Mouse (Mus musculus) thymus, adult 18-20 months (tissue): ENCODE measurements around the gene Nmur1.
"Not testable (repeated sequence)": the region's sequence is repeated elsewhere in the genome, so short reads cannot be mapped to it uniquely, and the experiment has no call there.

ENCODE experiments used
- DNase-seq, 2 experiments: peaks; one replicate each; pipeline ENCODE4 v3.0.0; 2022; ENCODE audit warnings: mixed read lengths in 2 of 2

Nmur1 gene

DNA sequence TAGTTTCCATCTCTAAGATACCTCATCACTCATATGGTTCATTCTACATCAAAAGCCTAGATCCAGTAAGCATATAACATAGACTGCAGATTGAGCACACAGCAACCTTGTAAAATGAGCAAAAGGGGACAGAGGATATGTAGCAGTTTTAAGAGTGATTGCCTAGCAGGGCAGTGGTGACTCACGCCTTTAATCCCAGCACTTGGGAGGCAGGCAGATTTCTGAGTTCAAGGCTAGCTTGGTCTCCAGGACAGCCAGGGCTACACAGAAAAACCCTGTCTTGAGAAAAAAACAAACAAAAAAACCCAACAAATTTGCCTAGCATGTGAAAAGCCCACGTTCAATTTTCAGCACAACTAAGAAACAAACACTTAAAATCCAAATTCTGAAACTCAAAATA is 71.8 kb downstream of the Nmur1 start:
- DNase-seq: no peak

DNA sequence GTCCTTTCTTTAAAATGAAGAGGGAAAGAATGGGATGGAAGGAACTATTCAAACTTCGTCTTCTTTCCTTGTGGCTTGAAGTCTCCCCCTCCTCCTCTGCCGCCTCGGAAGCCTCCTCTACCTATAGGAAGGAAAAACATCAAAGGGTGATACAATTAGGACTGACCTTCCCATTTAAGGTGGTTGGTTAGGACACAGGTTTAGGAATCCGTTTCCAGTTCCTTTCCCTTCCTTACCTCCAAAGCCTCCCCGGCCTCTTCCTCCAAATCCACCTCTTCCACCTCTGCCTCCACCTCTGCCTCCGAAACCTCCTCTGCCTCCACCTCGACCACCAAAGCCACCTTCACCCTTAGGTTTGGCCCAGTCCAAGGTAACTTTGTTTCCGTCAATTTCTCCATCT is 75.5 kb downstream of the Nmur1 start:
- DNase-seq: no peak

DNA sequence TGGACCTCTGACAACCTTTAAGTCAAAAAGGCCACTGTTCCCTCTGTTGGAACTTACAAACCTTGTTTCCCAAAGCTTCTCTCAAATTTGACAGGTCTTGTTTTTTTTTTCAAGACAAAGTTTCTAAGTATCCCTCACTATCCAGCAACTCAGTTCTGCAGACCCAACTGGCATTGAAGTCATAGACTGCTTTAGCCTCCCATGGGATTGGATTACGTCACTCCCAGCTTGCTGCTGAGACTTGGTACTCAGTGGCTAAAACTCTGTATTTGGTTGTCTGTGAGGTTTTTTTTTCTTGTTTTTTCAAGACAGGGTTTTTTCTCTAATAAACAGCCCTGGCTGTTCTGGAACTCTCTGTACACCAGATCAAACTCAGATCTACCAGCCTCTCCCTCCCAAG is 76.3 kb downstream of the Nmur1 start:
- no peak for DNase-seq

DNA sequence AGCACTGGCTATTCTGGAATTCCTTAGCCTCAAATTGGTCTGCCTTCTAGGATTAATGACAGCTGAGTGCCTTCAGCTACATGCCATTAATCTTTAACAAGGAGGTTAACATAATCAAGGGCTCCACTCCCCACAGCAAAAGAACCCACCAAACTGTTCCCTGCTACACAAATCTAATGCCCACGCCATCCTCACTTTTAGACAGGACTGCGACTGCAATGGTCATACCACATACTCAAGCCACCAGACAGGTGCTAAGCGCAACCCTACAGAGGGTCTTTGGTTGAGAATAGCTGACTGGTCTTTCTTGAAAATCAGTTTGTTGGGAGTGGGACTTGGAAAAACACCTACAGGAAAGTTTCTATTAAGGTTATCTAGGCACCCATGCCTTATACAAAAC is 76.8 kb downstream of the Nmur1 start:
- no peak for DNase-seq

DNA sequence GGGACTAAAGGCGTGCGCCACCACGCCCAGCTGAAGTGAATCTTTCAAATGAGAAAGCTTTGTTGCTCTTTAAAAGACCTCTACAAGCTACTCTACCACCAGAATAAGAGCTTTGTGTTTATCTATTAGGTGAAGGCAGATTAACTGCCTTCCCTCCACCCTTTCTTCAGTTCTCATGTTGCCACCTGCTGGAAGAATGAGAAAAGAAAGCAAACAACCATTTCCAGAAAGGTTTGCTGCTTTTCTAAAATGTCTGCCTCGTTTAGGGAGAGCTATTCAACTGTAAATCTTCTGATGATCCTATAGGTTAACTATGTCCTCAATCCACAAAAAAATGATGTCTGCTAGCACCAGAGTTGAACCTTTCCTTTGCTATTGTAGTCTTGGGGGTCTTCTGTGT is 77.2 kb downstream of the Nmur1 start:
- no peak for DNase-seq

DNA sequence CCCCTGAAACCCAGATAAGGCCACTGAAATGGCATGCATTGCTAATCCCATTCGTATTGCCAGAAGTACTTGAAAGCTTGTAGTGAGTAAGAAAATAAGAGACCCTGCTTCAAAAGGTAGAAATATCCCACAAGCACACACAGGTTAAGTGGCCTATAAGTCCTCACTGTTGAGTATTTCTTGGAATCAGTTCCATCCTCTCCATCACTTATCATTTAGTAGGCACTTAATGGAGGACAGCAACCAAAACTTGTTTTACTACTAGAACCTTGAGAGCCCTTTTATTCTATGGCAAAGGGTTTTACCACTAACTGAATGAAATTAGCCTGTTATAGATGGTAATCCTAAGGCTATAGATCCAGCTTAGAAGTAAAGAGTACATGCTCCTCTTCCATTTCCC is 77.9 kb downstream of the Nmur1 start:
- DNase-seq: no peak

DNA sequence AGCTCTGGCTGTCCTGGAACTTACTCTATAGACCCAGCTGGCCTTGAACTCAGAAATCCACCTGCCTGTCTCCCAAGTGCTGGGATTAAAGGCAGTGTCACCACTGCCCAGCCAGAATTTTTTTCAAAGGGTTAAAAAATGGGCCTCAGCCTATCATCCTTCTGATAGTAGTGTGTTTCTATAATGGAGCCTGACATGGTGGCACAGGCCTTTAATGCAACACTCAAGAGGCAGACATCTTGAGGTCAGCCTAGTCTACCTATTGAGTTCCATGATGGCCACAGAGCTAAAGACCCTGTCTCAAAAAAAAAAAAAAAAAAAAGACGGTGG is 78.3 kb downstream of the Nmur1 start:
- DNase-seq: no peak

DNA sequence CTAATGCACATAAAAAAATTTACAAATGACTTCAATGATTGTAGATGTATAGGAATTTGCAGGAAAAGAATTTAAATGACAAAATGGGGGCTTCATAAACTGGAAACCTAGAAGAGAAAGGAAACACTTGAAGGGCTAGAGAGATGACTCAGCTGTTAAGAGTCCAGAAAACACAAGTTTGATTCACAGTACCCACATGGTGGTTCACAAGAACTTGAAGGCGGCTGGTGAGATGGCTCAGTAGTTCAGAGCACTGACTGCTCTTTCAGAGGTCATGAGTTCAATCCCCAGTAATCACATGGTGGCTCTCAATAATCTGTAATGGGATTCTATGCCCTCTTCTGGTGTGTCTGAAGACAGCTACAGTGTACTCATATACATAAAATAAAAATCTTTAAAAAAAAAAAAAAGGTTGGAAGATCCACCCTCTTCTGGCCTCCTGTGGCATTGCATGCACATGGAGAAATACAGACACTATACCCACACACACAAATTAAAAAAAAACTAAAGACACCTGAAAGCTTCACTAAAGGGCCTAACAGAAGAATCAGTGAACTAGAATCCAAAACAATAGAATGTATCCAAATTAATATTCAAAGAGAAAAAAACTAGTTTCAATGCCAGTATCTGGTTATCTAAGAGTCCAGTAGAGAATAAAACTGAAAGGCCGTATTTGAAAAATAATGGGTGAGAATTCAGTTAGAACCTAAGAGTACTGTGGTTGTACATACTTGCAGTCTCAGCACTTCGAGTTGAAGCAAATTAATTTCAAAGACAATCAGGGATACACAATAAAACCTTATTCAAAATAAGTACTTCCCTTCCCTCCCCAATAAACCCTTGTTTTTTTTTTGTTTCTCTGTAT is 78.9 kb downstream of the Nmur1 start:
- no peak for DNase-seq

DNA sequence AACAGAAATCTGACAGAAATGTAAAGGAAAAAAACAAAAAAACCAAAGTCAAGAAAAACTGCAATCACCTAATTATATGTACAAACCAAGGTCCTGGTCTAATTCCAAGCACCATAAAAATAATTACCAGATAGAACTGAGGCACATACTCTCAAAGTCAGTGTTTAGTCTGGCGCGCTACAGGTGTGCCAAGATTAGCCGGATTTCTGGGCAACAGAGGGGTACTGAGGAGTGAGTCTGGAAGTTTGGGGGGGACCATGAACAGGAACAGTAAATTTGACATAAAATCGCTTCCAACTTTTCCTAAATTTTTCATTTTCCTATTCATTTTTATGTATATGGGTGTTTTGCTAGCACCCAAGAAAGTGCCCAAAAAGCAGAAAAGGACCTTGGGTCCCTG is 80.1 kb downstream of the Nmur1 start:
- DNase-seq: no peak

DNA sequence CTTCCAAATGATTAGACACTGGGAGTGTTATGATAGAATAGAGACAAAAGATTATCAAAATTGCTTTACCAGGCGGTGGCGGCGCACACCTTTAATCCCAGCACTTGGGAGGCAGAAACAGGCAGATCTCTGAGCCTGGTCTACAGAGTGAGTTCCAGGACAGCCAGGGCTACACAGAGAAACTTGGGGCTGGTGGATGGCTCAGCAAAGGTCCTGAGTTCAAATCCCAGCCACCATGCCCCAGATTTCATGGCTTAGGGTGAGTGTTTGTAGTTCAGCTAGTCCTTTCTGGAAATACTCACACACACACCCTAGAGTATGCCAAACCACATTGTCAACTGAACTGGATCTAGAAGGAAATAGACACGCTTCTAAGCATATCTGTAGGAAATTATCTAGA is 81.0 kb downstream of the Nmur1 start:
- no peak for DNase-seq

DNA sequence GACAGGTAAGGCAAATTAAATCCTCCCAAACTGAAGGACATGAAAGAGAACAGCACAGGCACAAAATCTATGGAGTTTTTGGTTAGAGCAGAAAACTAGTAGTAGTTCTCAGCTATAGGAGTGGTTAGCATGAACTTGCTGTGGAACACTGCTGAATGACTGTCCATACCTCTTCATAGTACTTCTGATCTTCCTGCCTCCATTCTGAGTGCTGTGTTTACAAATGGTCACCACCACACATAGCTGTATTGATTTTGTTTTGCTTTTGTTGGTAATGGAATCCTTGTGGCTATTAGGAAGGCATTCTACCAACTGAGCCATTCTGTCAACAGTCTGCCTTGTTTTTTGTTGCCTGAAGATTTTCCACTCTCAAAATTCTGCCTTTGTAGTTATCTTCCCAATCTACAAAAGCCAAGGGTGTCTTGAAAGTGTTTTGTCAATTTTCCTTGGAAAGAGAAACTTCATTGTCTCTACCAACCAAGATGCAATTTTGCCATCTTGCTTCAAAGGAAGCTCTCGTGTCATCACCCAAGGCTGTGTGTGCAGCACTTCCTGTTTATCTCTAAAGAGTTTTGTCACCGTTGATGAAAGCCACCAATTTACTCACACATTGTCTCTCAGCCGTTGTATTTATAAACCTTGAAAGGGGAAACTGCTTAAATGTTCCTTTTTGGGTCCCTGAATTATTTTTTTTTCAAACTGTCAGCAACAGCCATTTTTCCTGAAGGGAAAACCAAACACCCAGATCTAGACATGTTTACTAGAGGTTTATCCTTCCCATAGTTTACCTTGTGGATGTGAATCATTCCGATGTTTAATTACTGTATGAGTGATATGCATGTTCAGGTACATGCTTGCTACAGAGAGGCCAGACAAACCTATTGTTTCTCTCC is 81.8 kb downstream of the Nmur1 start:
- DNase-seq: peak; percentile 13 to 36

DNA sequence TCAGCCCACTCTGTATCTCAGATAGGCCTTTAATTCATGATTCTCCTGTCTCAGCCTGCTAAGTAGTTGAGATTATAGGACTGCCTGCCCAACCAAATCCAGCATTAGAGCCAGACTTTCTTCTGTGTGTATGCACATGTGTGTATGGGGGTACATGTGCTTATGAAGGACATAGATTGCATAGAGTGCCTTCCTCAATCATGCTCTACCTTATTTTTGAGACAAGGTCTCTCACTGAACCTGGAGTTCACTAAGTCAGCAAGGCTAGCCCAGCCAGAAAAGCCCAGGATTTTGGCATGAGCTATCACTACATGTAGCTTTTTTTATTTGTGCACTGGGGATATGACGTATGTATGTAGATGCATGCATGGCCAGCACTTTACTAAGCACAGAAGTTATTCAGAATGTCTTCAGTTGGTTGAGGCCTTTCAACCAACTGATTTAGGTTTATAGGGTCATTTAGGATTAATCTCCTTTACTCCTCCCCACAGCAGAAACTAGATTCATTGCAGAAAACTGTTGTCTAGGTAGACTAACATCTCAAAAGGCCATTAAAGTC is 82.9 kb downstream of the Nmur1 start:
- DNase-seq: no peak

DNA sequence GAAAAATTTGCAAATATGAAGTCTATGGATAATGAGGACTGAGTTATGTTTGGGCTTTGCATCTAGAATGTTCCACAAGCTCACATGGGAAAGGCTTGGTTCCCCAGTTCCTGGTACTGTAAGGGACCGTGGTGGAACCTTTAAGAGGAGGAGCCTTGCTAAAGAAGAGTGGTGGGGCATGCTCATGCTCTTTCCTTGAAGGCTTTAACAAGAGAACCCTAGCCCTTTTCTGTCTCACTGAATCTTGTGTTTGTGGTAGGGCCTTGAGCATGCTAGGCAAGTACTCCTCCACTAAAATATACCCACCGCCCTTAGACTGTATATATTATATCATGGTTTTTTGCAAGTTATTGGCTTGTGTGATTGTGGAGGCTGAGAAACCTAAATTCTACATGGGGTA is 83.7 kb downstream of the Nmur1 start:
- no peak for DNase-seq

DNA sequence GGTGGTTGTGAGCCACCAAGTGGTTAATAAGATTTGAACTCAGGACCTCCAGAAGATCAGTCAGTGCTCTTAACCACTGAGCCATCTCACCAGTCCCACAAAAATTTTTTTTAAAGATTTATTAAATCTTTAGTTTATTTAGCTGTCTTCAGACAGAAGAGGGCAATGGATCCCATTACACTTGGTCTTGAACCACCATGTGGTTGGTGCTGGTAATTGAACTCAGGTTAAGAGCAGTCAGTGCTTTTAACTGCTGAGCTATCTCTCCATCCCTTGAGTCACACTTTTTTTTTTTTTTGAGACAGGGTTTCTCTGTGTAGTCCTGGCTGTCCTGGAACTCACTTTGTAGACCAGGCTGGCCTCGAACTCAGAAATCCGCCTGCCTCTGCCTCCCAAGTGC is 84.9 kb downstream of the Nmur1 start:
- DNase-seq: not testable (repeated sequence)

DNA sequence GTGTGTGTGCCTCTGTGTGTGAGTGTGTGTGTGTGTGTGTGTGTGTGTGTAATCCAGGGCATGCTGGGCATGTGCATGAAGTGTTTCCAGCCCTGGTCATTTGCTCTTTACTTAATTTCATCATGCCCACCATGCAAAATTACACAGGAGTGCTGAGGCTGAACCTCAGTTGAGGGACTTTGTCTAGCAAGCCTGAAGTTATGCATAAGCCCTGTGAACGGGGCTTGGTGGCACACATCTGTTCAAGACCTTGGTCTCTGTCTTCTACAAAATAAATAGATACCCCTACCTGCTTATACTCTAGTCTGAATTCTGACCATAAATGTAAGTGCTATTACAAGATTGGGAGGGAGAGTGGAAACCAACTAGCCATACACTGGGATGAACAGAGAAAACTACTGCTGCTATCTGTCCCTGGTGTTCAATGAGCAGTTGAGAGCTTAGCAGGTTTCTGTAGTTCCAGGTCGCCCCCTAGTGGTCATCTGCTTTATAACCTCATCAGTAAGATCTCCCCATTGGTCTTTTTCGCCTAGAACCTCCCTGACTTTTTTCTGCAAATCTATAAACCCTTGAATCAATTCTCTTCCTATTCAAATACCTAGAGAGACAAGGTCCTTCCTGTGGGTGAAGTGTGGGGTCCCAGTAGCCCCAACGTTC is 86.7 kb downstream of the Nmur1 start:
- peak; percentile 11 to 50 for DNase-seq

DNA sequence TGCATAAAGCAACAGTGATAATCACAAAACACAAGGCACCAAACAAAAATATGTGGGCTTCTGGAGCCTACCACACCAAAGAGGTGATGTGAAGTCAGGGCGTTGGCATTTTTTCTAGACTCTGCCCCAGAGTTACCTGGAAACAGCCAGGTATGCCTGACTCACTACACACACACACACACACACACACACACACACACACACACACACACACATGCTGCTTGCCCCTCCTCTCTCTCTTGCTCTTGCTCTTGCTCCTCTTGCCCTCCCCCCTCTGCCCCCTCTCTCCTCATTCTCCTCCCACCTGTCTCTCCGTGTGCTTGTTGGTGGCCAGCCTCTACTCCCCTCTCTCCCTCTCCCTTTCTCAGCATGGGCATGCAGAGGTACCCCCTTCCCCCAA is 89.7 kb downstream of the Nmur1 start:
- no peak for DNase-seq
